Mouse (Mus musculus) mature B cell (primary cell): ENCODE measurements around the gene Ms4a14.
"Not testable (repeated sequence)": the region's sequence is repeated elsewhere in the genome, so short reads cannot be mapped to it uniquely, and the experiment has no call there.

ENCODE experiments used
- in situ Hi-C: fragments of 300-500 bp; cut with MboI; formaldehyde crosslinking; loops from 2 replicates; pipeline ENCODE4 v1.14.3; 2019

Gene Ms4a14

GRCm38 (mm10) chr19:11314354-11314753 lies at the start of gene Ms4a14:
Gene Ms4a14, minus strand, starts transcription at chr19:11314454.
- in situ Hi-C loops: no loop called here

- in situ Hi-C loops: no loop called here
Observed at GRCm38 (mm10) chr19:11362002-11362401, 47.7 kb upstream of the Ms4a14 start.

- in situ Hi-C loops: no loop called here
Observed at GRCm38 (mm10) chr19:11360106-11360505, 45.9 kb upstream of the Ms4a14 start.

GRCm38 (mm10) chr19:11355730-11356129 lies 41.5 kb upstream of the Ms4a14 start:
- in situ Hi-C loops: loop anchor here (10.0 kb wide), 1 partner anchor 409 kb away; no protein-coding TSS in a partner anchor

GRCm38 (mm10) chr19:11351878-11352277 lies 37.6 kb upstream of the Ms4a14 start:
- in situ Hi-C loops: loop anchor here (10.0 kb wide), 1 partner anchor 413 kb away; no protein-coding TSS in a partner anchor

GRCm38 (mm10) chr19:11349698-11350481 lies 35.6 kb upstream of the Ms4a14 start:
- in situ Hi-C loops: loop anchor here (5.0 to 10.0 kb wide), 2 partner anchors 252 to 415 kb away; partner anchors contain the start of gene Ms4a6d

GRCm38 (mm10) chr19:11343992-11344391 lies 29.7 kb upstream of the Ms4a14 start:
- in situ Hi-C loops: loop anchor here (5.0 kb wide), 1 partner anchor 162 kb away; no protein-coding TSS in a partner anchor

- in situ Hi-C loops: loop anchor here (5.0 kb wide), 1 partner anchor 161 kb away; no protein-coding TSS in a partner anchor
Observed at GRCm38 (mm10) chr19:11343147-11343546, 28.9 kb upstream of the Ms4a14 start.

GRCm38 (mm10) chr19:11335932-11336331 lies 21.7 kb upstream of the Ms4a14 start, which contains the start of gene Ms4a7:
Gene Ms4a7, minus strand, starts transcription at chr19:11336146.
- in situ Hi-C loops: no loop called here

GRCm38 (mm10) chr19:11321123-11321522 lies 6.9 kb upstream of the Ms4a14 start:
- in situ Hi-C loops: no loop called here

GRCm38 (mm10) chr19:11316786-11317185 lies 2.5 kb upstream of the Ms4a14 start:
- in situ Hi-C loops: no loop called here

- in situ Hi-C loops: no loop called here
Observed at GRCm38 (mm10) chr19:11308888-11309287, 5.4 kb downstream of the Ms4a14 start.

GRCm38 (mm10) chr19:11299529-11299928 lies 14.7 kb downstream of the Ms4a14 start:
- in situ Hi-C loops: not testable (repeated sequence)

GRCm38 (mm10) chr19:11298939-11299338 lies 15.3 kb downstream of the Ms4a14 start:
- in situ Hi-C loops: no loop called here

GRCm38 (mm10) chr19:11293616-11294015 lies 20.6 kb downstream of the Ms4a14 start:
- in situ Hi-C loops: not testable (repeated sequence)

GRCm38 (mm10) chr19:11292990-11293389 lies 21.3 kb downstream of the Ms4a14 start:
- in situ Hi-C loops: no loop called here

- in situ Hi-C loops: no loop called here
Observed at GRCm38 (mm10) chr19:11283773-11284172, 30.5 kb downstream of the Ms4a14 start, which contains the start of gene Ms4a5. Gene Ms4a5, minus strand, starts transcription at chr19:11283873.

- in situ Hi-C loops: no loop called here
Observed at GRCm38 (mm10) chr19:11280223-11280622, 34.0 kb downstream of the Ms4a14 start.

- in situ Hi-C loops: no loop called here
Observed at GRCm38 (mm10) chr19:11276431-11276830, 37.8 kb downstream of the Ms4a14 start.

GRCm38 (mm10) chr19:11266956-11267355 lies 47.3 kb downstream of the Ms4a14 start:
- in situ Hi-C loops: no loop called here

GRCm38 (mm10) chr19:11266052-11266845 lies 48.0 kb downstream of the Ms4a14 start, which contains the start of gene Ms4a1:
Gene Ms4a1, minus strand, starts transcription at chr19:11266241.
- in situ Hi-C loops: no loop called here

GRCm38 (mm10) chr19:11264602-11265185 lies 49.6 kb downstream of the Ms4a14 start:
- in situ Hi-C loops: no loop called here
